Mouse (Mus musculus) ES-Bruce4 (cell line): Measurements from ENCODE around the gene Btbd2. TPM values are rescaled to one million over a fixed set of nuclear protein-coding genes. Genes with fewer than 3 reads are reported as not detected.
A peak's percentile ranks its signal among the peaks of the same experiment; 100 is the strongest.

Experiments
- H3K27ac ChIP-seq: 2 replicates; pipeline ENCODE4 v1.5.1; 2012; ENCODE audit warnings: low read length, inconsistent platforms; ENCODE audit not compliant: insufficient read depth
- H3K27me3 ChIP-seq: 2 replicates; pipeline ENCODE4 v1.6.1; 2012; ENCODE audit warnings: mild to moderate bottlenecking, low read length, inconsistent platforms; ENCODE audit not compliant: control insufficient read depth, poor library complexity, insufficient read depth, severe bottlenecking
- H3K36me3 ChIP-seq: 2 replicates; pipeline ENCODE4 v1.6.1; 2012; ENCODE audit warnings: inconsistent platforms, mild to moderate bottlenecking, low read length, moderate library complexity; ENCODE audit not compliant: control insufficient read depth, poor library complexity, insufficient read depth, severe bottlenecking
- H3K4me1 ChIP-seq: one replicate; pipeline ENCODE4 v1.8.1; 2011; ENCODE audit warnings: low read length; ENCODE audit not compliant: control insufficient read depth, insufficient read depth
- H3K4me3 ChIP-seq: 2 replicates; pipeline ENCODE4 v1.5.1; 2011; ENCODE audit warnings: low read depth, mild to moderate bottlenecking, low read length
- H3K9ac ChIP-seq: 2 replicates; pipeline ENCODE4 v1.6.1; 2012; ENCODE audit warnings: low read depth, mild to moderate bottlenecking, inconsistent platforms; ENCODE audit not compliant: poor library complexity, severe bottlenecking
- H3K9me3 ChIP-seq: replicated peaks from 2 replicates; pipeline ENCODE4 v1.6.1; 2012; ENCODE audit warnings: mild to moderate bottlenecking, low read length, inconsistent platforms; ENCODE audit not compliant: control insufficient read depth, poor library complexity, insufficient read depth, severe bottlenecking
- CTCF ChIP-seq: IDR thresholded peaks from one replicate; pipeline ENCODE4 v1.8.1; 2011; ENCODE audit warnings: low read depth, low read length
- EP300 ChIP-seq: IDR thresholded peaks from 2 replicates; pipeline ENCODE4 v1.6.1; 2011; ENCODE audit warnings: low read depth, low read length; ENCODE audit not compliant: insufficient read depth
- POLR2A ChIP-seq: IDR thresholded peaks from one replicate; pipeline ENCODE4 v1.8.1; 2011; ENCODE audit warnings: low read length; ENCODE audit not compliant: insufficient read depth
- polyA plus RNA-seq: library from polyadenylated mRNA; stranded (reverse); fragments of >200 nt; gene quantifications from 2 replicates; pipeline ENCODE4 v1.2.4, GENCODE M21; 2011; ENCODE audit warnings: low read depth; ENCODE audit not compliant: missing spikeins, insufficient read depth, insufficient read length

The Btbd2 gene
- polyA plus RNA-seq, 1 experiment: 47.1 TPM

GRCm38 (mm10) chr10:80692249-80693165 is 35.6 kb upstream of the Btbd2 start:
- Histone ChIP-seq H3K27me3 (no peaks in the 10 kb centered on the region), H3K4me1 (peaks cover 5% of the 10 kb centered on the region), H3K4me3 (no peak overlapping the region), H3K9ac (no peak overlapping the region), H3K9me3 (no peaks in the 10 kb centered on the region), H3K27ac (no peak overlapping the region), H3K36me3 (no peaks in the 10 kb centered on the region)
- TF ChIP-seq CTCF: no peak
- TF ChIP-seq POLR2A: no peak
- no peak for TF ChIP-seq EP300

DNA sequence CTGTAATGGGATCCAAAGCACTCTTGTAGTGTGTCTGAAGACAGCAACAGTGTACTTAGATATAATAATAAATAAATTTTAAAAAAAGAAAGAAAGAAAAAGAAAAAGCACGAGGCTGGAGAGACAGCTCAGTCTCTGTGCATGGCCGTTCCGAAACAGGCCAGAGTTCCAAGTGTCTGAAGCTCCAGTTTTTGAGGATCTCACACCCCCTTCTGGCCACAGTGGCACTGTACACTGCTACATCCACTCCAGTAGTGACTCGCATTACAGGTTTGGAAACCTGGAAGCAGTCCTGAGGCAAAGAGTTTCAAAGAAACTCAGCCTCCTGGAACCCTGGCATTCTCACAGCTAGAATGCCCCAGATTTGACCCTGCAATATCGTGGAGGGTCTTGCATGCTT is 31.0 kb upstream of the Btbd2 start:
- Histone ChIP-seq H3K27me3 (no peaks in the 10 kb centered on the region), H3K27ac (no peak overlapping the region), H3K36me3 (no peaks in the 10 kb centered on the region), H3K4me3 (no peak overlapping the region), H3K4me1 (no peaks in the 10 kb centered on the region), H3K9me3 (no peaks in the 10 kb centered on the region), H3K9ac (no peak overlapping the region)
- no peak for TF ChIP-seq EP300
- TF ChIP-seq CTCF: peak; percentile 67

- Histone ChIP-seq H3K4me3 (no peak overlapping the region), H3K4me1 (no peaks in the 10 kb centered on the region), H3K9me3 (no peaks in the 10 kb centered on the region), H3K27ac (no peak overlapping the region), H3K27me3 (no peaks in the 10 kb centered on the region), H3K9ac (no peak overlapping the region), H3K36me3 (no peaks in the 10 kb centered on the region)
- TF ChIP-seq POLR2A (no peak), CTCF (no peak), EP300 (no peak)
Observed at GRCm38 (mm10) chr10:80686617-80687016, 29.7 kb upstream of the Btbd2 start.

GRCm38 (mm10) chr10:80684984-80685383 is 28.1 kb upstream of the Btbd2 start:
- Histone ChIP-seq H3K27me3 (no peaks in the 10 kb centered on the region), H3K9me3 (no peaks in the 10 kb centered on the region), H3K27ac (no peak overlapping the region), H3K36me3 (no peaks in the 10 kb centered on the region), H3K4me1 (no peaks in the 10 kb centered on the region), H3K4me3 (no peak overlapping the region), H3K9ac (no peak overlapping the region)
- TF ChIP-seq EP300: no peak
- no peak for TF ChIP-seq POLR2A
- no peak for TF ChIP-seq CTCF

DNA sequence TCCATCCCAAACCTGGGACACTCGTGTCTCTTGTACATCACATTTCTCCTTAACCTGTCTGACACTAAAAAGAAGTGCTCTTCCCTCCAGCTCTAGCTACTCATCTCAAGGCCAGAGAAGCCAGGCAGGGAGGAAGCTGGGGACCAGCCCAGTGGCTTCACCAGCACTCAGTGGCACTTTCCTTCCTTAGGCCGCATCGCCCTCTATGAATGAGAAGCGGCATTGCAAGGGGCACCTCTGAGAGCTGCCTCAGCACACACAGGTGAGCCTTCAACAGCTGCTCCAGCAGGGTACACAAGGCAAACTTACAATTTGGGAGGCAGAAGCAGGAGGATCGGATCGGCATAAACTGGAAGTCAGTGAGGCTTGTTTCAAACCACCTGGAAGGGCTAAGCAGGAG is 27.3 kb upstream of the Btbd2 start:
- no peak overlapping the region for H3K27ac ChIP-seq
- H3K36me3 ChIP-seq: no peaks in the 10 kb centered on the region
- no peak overlapping the region for H3K4me3 ChIP-seq
- TF ChIP-seq CTCF (peak; percentile 82), POLR2A (no peak)
- no peaks in the 10 kb centered on the region for H3K9me3 ChIP-seq
- no peaks in the 10 kb centered on the region for H3K27me3 ChIP-seq
- H3K4me1 ChIP-seq: peaks cover 5% of the 10 kb centered on the region
- no peak overlapping the region for H3K9ac ChIP-seq

GRCm38 (mm10) chr10:80683647-80684046 is 26.8 kb upstream of the Btbd2 start:
- Histone ChIP-seq H3K4me3 (no peak overlapping the region), H3K27me3 (no peaks in the 10 kb centered on the region), H3K4me1 (peaks cover 5% of the 10 kb centered on the region), H3K9ac (no peak overlapping the region), H3K27ac (no peak overlapping the region), H3K9me3 (no peaks in the 10 kb centered on the region), H3K36me3 (no peaks in the 10 kb centered on the region)
- TF ChIP-seq EP300 (no peak), CTCF (no peak), POLR2A (no peak)
